Mouse (Mus musculus) embryonic fibroblast, embryonic 13.5 days (primary cell): Measurements from ENCODE around the gene Adig. TPM values are rescaled to one million over a fixed set of nuclear protein-coding genes. Genes with fewer than 3 reads are reported as not detected.

Source experiments
- H3K27ac ChIP-seq: 2 replicates; pipeline ENCODE4 v1.5.1; 2012; ENCODE audit warnings: low read length, control low read depth, inconsistent platforms; ENCODE audit not compliant: insufficient read depth
- H3K4me1 ChIP-seq: 2 replicates; pipeline ENCODE4 v1.6.1; 2011; ENCODE audit warnings: low read length; ENCODE audit not compliant: control insufficient read depth, insufficient read depth
- H3K4me3 ChIP-seq: 2 replicates; pipeline ENCODE4 v1.5.1; 2011; ENCODE audit warnings: mild to moderate bottlenecking, control low read depth, low read length; ENCODE audit not compliant: insufficient read depth
- CTCF ChIP-seq: IDR thresholded peaks from 2 replicates; pipeline ENCODE4 v1.5.1; 2011; ENCODE audit warnings: mild to moderate bottlenecking, control low read depth, low read length, moderate library complexity, borderline replicate concordance; ENCODE audit not compliant: insufficient read depth
- POLR2A ChIP-seq: IDR thresholded peaks from 2 replicates; pipeline ENCODE4 v1.6.1; 2011; ENCODE audit warnings: low read depth, mild to moderate bottlenecking, control low read depth, low read length, moderate library complexity
- polyA plus RNA-seq: library from polyadenylated mRNA; stranded (reverse); fragments of >200 nt; gene quantifications from 2 replicates; pipeline ENCODE4 v1.2.4, GENCODE M21; 2011; ENCODE audit warnings: low read depth; ENCODE audit not compliant: missing spikeins, insufficient read length

The Adig gene
- polyA plus RNA-seq, 1 experiment: not detected

DNA sequence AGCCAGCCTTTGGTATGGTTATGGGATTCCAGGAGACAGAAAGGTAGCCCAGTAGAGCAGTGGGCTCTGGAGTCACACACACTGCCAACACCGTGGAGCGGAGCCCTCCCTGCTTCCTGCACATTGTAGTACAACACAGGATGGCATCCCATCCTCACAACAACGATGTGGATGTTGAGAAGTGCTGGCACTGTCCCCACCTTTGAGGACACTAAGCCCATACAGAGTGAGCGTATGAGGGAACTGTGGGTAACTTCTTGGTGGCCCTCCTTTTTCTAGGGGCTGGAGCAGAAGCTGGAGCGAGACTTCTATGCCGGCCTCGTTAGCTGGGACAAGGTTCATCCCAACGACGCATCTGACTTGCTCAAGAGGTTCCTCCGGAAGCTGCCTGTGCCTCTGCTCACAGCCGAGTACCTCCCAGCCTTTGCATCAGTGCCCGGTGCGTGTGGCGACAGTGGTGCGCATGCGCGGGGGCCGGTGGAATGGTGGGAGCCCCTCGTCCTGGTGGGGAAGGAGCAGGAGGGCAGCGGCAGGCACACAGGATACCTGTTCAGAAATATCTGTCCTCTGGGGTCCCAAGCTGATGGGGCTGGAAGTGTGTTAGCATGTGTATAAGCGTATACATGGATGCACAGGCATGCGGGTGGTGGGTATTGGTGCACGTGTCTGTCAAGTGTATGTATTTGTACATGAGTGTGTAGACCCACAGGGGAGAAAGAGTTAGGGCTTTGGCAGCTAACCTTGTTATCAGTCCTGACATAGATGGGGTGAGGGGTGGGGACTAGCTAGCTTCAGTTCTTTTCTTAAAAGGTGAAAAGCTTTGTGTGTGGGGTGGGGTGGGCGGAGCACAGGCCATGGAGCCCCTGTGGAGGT, 37.3 kb downstream of the Adig start:
- no peak overlapping the region for H3K4me3 ChIP-seq
- H3K4me1 ChIP-seq: no peaks in the 10 kb centered on the region
- TF ChIP-seq CTCF (no peak), POLR2A (no peak)
- no peak overlapping the region for H3K27ac ChIP-seq

GRCm38 (mm10) chr2:158541286-158541685, 38.9 kb downstream of the Adig start:
- no peak for TF ChIP-seq CTCF
- TF ChIP-seq POLR2A: no peak
- Histone ChIP-seq H3K4me3 (no peak overlapping the region), H3K4me1 (no peaks in the 10 kb centered on the region), H3K27ac (no peak overlapping the region)

DNA sequence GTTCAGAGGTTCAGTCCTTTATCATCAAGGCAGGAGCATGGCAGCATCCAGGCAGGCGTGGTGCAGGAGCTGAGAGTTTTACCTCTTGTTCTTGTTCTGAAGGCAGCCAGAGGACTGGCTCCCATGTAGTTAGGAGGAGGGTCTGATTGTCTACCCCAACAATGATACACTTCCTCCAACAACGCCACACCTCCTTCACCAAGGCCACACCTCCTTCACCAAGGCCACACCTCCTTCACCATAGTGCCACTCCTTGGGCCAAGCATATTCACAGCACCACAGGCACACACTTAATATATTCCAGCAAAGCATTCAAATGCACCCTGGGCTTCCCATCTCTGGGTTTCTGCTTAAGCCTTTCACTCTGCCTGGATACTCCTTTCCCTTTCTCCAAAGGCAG, 42.9 kb downstream of the Adig start:
- H3K4me3 ChIP-seq: no peak overlapping the region
- TF ChIP-seq POLR2A (no peak), CTCF (no peak)
- H3K27ac ChIP-seq: no peak overlapping the region
- H3K4me1 ChIP-seq: no peaks in the 10 kb centered on the region

DNA sequence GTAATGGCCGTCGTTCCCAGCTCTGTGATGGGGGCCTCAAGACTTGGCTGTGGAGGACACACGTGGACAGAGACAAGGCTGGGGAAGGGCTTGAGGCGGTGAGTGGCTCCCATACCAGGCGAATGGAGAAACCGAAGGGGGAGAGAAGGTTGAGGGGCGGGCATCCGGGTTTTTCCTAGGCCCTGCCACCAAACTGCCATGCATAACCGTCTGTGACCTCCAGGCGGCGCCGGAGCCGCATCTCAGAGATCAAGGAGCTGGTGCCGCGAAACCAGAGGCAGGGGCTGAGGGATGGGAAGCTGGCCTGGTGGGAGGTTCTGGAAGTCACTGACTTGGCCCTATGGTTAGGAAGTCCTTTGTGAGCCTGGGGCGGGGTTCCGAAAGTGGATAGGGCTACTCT, 44.3 kb downstream of the Adig start:
- Histone ChIP-seq H3K4me1 (no peaks in the 10 kb centered on the region), H3K4me3 (no peak overlapping the region), H3K27ac (no peak overlapping the region)
- TF ChIP-seq POLR2A (no peak), CTCF (peak; percentile 77)

DNA sequence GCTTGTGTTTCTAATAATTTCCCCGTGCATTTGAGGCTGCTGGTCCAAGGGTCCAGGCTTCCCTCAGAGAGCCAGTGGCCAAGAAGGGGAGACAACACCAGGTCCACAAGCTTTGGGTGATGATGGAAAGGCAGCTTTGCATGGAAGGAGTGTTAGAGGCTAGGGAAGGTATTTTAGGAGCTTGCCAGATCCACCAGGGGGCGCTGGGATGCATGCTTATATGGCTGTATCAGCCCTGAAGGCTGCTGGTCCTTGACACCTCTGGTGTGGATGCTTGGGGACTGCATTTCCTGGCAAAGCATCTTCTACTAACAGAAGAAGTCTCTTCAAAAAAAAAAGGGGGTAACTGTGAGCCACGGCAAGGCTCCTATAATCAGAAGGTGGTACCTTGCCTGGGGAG, 47.7 kb downstream of the Adig start:
- Histone ChIP-seq H3K4me1 (no peaks in the 10 kb centered on the region), H3K4me3 (no peak overlapping the region), H3K27ac (no peak overlapping the region)
- TF ChIP-seq CTCF: peak; percentile 58
- TF ChIP-seq POLR2A: no peak

DNA sequence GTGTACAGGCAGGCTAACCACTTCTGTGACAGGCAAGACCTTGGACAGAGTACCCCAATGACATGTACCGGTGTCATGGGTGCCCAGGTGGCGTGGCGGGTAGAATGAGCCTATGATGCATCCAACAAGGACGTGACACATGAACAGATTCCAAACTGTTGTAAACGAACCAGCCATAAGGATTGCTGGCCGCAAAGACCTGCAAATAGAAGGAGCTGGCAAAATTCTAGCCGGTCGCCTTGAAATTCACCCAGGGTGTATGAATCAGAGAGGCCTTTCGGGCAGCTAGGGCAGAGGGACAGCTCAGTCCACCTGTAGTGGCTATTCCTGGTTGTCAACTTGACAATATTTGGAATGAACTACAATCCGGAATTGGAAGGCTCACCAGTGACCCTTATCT, 52.0 kb downstream of the Adig start:
- TF ChIP-seq CTCF: no peak
- no peak for TF ChIP-seq POLR2A
- H3K27ac ChIP-seq: no peak overlapping the region
- H3K4me1 ChIP-seq: no peaks in the 10 kb centered on the region
- no peak overlapping the region for H3K4me3 ChIP-seq

DNA sequence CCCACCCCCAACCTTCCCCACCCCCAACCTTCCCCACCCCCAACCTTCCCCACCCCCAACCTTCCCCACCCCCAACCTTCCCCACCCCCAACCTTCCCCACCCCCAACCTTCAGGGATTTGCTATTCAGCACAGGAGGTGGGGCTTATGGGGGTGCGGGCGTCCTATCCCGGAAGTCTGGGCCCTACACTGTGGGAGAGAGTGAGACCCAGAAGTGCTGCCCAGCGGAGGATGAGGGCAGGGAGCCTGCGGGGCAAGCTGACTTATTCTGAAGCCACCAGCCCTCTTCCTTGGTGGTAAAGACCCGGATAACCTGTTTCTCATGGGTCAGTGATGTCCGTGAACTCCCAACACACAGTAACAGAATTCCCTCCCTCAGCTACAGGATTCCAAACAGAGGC, 52.8 kb downstream of the Adig start:
- TF ChIP-seq POLR2A (no peak), CTCF (no peak)
- Histone ChIP-seq H3K4me1 (no peaks in the 10 kb centered on the region), H3K4me3 (no peak overlapping the region), H3K27ac (no peak overlapping the region)

DNA sequence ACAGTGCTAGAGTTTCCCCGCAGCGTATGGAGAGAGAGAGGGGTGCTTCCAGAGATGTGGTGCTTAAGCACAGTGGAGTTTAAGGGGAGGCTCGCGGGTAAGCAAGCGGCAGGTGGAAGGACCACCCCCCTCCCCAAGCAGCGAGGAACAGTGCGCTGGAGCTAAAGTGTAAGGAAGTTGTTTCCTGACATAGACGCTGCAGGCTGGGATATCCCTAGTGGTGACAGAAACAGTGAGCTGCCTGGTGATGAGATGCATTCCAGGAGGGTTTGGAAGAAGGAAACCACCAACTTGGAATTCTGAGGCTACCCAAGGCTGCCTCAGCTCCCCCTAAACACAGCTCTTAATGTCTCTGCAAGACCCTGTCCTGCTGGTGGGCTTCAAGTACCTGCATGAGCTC, 53.4 kb downstream of the Adig start:
- Histone ChIP-seq H3K27ac (no peak overlapping the region), H3K4me3 (no peak overlapping the region), H3K4me1 (no peaks in the 10 kb centered on the region)
- TF ChIP-seq CTCF (no peak), POLR2A (no peak)

DNA sequence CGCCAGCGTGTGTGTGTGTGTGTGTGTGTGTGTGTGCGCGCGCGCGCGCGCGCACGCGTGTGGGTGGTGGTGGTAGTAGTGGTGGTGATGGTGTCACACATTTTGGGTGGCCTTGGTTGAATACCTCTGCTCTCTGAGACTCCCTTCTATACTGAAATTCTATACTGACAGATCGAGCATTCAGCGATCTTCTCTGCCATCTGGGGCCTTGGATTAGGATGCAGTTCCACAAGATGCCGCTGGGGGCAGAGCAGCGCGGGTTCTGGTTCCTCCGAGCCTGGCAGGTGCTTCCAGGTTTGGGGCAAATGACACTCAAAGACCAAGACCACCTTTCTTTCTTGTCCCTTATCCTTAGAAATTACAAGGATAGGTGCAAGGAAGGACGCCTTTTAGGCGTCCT, 53.8 kb downstream of the Adig start:
- Histone ChIP-seq H3K4me1 (no peaks in the 10 kb centered on the region), H3K27ac (no peak overlapping the region), H3K4me3 (no peak overlapping the region)
- TF ChIP-seq POLR2A (no peak), CTCF (peak; percentile 59)

DNA sequence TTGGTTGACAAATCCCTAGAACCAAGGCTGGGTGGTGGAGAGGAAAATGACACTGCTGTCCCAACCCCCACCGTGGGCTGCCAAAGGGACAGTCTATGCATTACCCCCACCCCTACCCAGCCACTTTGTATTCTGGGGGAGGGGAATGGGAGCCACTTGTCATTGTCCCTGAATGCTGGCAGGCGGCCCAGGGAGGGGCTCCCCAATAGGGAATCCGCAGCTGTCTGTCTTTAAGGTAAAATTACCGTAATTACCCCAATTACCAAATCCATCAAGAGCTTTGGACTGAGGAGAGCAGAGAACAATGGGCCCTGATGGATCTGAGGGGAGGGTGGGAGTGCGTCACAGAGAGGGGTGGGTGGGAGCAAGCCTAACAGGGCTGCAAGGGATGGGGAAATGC, 54.3 kb downstream of the Adig start:
- TF ChIP-seq POLR2A (no peak), CTCF (no peak)
- Histone ChIP-seq H3K4me1 (no peaks in the 10 kb centered on the region), H3K4me3 (no peak overlapping the region), H3K27ac (no peak overlapping the region)

Other genes starting within 250 kb of the Adig start
- not detected in 2 replicates for gene Bpi, start 244.5 kb upstream of the Adig start, polyA plus RNA-seq
- gene Lbp, start 196.1 kb upstream of the Adig start, polyA plus RNA-seq: 0.47 and 2.7 TPM in 2 replicates
- 0.54 and 1.3 TPM in 2 replicates for gene Snhg11, start 127.0 kb upstream of the Adig start, polyA plus RNA-seq
- 49.5 and 55.2 TPM in 2 replicates for gene Ralgapb, start 92.8 kb upstream of the Adig start, polyA plus RNA-seq
- not detected in 2 replicates for gene Arhgap40, start 10.2 kb downstream of the Adig start, polyA plus RNA-seq
- not detected in 2 replicates for gene Slc32a1, start 108.2 kb downstream of the Adig start, polyA plus RNA-seq
- 4.3 and 5.6 TPM in 2 replicates for gene Actr5, start 122.3 kb downstream of the Adig start, polyA plus RNA-seq
- gene Ppp1r16b, start 162.8 kb downstream of the Adig start, polyA plus RNA-seq: 0.08 and 0.09 TPM in 2 replicates